Mouse (Mus musculus): ENCODE data around the gene Ccnq. TPM values are rescaled to one million over a fixed set of nuclear protein-coding genes. Genes with fewer than 3 reads are reported as not detected.
"Not testable (repeated sequence)": the region's sequence is repeated elsewhere in the genome, so short reads cannot be mapped to it uniquely, and the experiment has no call there.

Ccnq gene
- polyA plus RNA-seq, 1 experiment from 2014 or later: 41.0 TPM

GRCm38 (mm10) chr11:78754177-78754576, 2.6 kb upstream of the Ccnq start:
- H3K27ac ChIP-seq; H3K36me3 ChIP-seq; H3K9me3 ChIP-seq; ATAC-seq (ENCODE audit: low FRiP score, low read depth); H3K27me3 ChIP-seq; H3K9ac ChIP-seq; H3K4me3 ChIP-seq; H3K4me2 ChIP-seq (replicated peaks); H3K4me1 ChIP-seq: not testable (repeated sequence)
- 86% methylated on average over 1 of the region's 1 CpGs for WGBS

DNA sequence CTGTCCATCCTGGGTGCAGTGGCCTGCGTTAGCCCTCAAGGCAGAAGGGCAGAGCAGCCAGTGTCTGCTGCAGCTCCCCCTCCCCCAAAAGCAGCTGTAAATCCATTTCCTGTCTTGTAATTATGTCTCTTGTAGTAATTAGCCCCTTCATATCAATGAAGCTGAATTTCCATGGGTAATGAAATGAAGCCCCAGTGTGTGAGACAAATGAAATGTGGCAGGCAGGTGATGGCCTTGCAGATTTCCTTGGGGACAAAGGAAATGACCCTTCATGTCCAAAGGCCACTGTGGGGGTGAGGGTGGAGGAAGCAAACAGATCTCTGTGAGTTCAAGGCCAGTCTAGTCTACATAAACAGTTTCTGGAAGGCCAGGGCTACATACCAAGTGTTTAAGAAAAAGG, 1.7 kb upstream of the Ccnq start:
- Histone ChIP-seq H3K36me3 (peaks cover 11% of the 10 kb centered on the region), H3K4me2 (replicated peaks) (no peak overlapping the region), H3K4me1 (peaks cover 6% of the 10 kb centered on the region), H3K9ac (no peak overlapping the region), H3K9me3 (no peaks in the 10 kb centered on the region), H3K4me3 (no peak overlapping the region), H3K27me3 (no peaks in the 10 kb centered on the region), H3K27ac (no peak overlapping the region)
- WGBS: 26% methylated on average over 1 of the region's 1 CpGs
- ATAC-seq (ENCODE audit: low FRiP score, low read depth): no peak

GRCm38 (mm10) chr11:78751843-78752203, 294 bp upstream of the Ccnq start:
- Histone ChIP-seq H3K4me3 (peak overlapping the region; percentile 70), H3K4me2 (replicated peaks) (peak overlapping the region; percentile 90), H3K4me1 (peaks cover 6% of the 10 kb centered on the region), H3K9ac (peak overlapping the region; percentile 76; the same call in 1 of the 2 replicates), H3K36me3 (peaks cover 11% of the 10 kb centered on the region), H3K9me3 (no peaks in the 10 kb centered on the region), H3K27me3 (no peaks in the 10 kb centered on the region), H3K27ac (no peak overlapping the region; the same call in 1 of the 2 replicates)
- WGBS: 12% methylated on average over 2 of the region's 2 CpGs
- ATAC-seq (ENCODE audit: low FRiP score, low read depth): 0 out of 2 replicates have a peak, but pooled peaks have one; percentile 8

DNA sequence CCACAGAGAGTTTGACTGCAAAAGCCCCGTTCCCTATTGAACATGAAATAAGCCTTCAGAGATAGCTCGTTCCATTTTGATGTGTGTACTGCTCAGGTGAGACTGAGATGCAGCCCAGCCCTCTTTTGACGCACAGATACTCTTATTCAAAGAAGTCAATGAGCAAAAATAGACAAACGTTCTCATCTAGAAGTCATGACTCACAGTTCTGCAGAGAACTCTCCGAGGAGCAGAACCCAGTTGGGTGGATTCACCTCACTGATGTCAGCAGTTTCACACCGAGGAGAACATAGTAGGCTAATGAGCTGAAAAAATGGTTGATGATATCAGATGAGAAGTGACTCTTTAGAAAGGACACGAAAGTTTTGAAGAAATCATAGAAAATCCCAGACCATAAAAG, 5.3 kb downstream of the Ccnq start:
- Histone ChIP-seq H3K36me3 (peaks cover 11% of the 10 kb centered on the region), H3K9me3 (no peaks in the 10 kb centered on the region), H3K4me3 (no peak overlapping the region), H3K27ac (no peak overlapping the region), H3K9ac (no peak overlapping the region), H3K27me3 (no peaks in the 10 kb centered on the region), H3K4me1 (peaks cover 6% of the 10 kb centered on the region), H3K4me2 (replicated peaks) (no peak overlapping the region)
- ATAC-seq (ENCODE audit: low FRiP score, low read depth): no peak
- WGBS: 86% methylated on average over 7 of the region's 7 CpGs

DNA sequence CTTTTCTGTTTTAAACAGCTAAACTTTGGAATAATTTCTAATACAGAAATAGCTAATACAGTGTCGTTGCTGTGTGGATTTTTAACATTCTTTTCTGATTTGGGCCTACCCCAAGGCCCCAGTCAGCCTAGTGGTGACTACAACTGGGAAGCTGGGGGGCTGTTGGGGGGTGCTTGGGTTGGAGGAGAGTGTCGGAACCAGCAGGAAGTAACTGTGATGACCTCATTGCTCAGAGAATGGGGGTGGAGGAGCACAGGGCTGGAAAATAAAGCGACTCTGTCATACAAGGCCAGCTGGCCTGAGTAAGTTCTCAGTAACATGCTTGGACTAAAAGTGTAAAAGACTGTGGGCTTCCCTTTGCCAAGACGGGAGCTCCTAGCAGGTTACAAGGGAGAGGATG, 6.1 kb downstream of the Ccnq start:
- Histone ChIP-seq H3K27ac (no peak overlapping the region), H3K4me2 (replicated peaks) (no peak overlapping the region), H3K4me1 (peaks cover under 1% of the 10 kb centered on the region), H3K9me3 (no peaks in the 10 kb centered on the region), H3K27me3 (no peaks in the 10 kb centered on the region), H3K4me3 (no peak overlapping the region), H3K36me3 (peaks cover 11% of the 10 kb centered on the region), H3K9ac (no peak overlapping the region)
- 56% methylated on average over 4 of the region's 4 CpGs for WGBS
- ATAC-seq (ENCODE audit: low FRiP score, low read depth): no peak

GRCm38 (mm10) chr11:78742461-78742860, 9.1 kb downstream of the Ccnq start:
- no peak overlapping the region for H3K4me2 ChIP-seq (replicated peaks)
- no peaks in the 10 kb centered on the region for H3K27me3 ChIP-seq
- no peak for ATAC-seq (ENCODE audit: low FRiP score, low read depth)
- H3K9me3 ChIP-seq: no peaks in the 10 kb centered on the region
- 83% methylated on average over 3 of the region's 3 CpGs for WGBS
- no peaks in the 10 kb centered on the region for H3K4me1 ChIP-seq
- no peak overlapping the region for H3K27ac ChIP-seq
- no peaks in the 10 kb centered on the region for H3K36me3 ChIP-seq
- H3K4me3 ChIP-seq: no peak overlapping the region
- no peak overlapping the region; the same call in 1 of the 2 replicates for H3K9ac ChIP-seq

- no peaks in the 10 kb centered on the region for H3K36me3 ChIP-seq
- no peaks in the 10 kb centered on the region for H3K4me1 ChIP-seq
- no peak for ATAC-seq (ENCODE audit: low FRiP score, low read depth)
- H3K27ac ChIP-seq: no peak overlapping the region
- 70% methylated on average over 7 of the region's 7 CpGs for WGBS
- no peaks in the 10 kb centered on the region for H3K9me3 ChIP-seq
- H3K27me3 ChIP-seq: no peaks in the 10 kb centered on the region
- no peak overlapping the region for H3K4me2 ChIP-seq (replicated peaks)
- H3K4me3 ChIP-seq: no peak overlapping the region
- no peak overlapping the region for H3K9ac ChIP-seq
Measured at GRCm38 (mm10) chr11:78741958-78742357, 9.6 kb downstream of the Ccnq start.

- H3K27me3 ChIP-seq: no peaks in the 10 kb centered on the region
Measured at GRCm38 (mm10) chr11:78739361-78739760, 12.2 kb downstream of the Ccnq start.

DNA sequence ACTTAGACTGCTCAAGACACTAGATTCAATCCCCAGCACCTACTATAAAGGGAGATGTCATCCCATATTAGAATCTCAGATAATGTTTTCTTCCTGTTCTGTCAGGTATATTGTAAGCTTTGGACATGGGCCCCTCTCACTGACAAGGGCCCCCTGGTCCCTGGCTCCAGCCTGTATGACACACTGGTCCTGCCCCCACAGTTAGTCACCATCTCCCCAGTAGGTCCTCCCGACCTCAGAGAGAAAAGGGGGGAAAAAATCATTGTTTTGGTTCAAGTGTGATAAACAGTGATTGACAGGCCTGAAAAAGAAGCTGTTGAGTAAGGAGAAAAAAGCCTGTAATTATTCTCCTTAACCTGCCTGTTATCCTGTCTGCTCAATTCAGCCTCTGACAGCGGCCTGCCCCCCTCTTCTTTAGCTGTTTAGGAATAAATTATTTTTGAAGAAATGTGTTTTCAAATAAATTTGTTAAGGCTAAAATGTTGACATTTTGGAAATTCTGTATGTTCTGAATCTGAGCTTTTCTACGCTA, 14.6 kb downstream of the Ccnq start:
- WGBS: 79% methylated on average over 3 of the region's 3 CpGs
- no peak overlapping the region for H3K9ac ChIP-seq
- H3K9me3 ChIP-seq: no peaks in the 10 kb centered on the region
- ATAC-seq (ENCODE audit: low FRiP score, low read depth): no peak
- H3K4me1 ChIP-seq: no peaks in the 10 kb centered on the region
- H3K27ac ChIP-seq: no peak overlapping the region
- no peaks in the 10 kb centered on the region for H3K36me3 ChIP-seq
- no peak overlapping the region for H3K4me2 ChIP-seq (replicated peaks)
- H3K4me3 ChIP-seq: no peak overlapping the region
- no peaks in the 10 kb centered on the region for H3K27me3 ChIP-seq

More at GRCm38 (mm10) chr11:78739361-78739760, 12.2 kb downstream of the Ccnq start:
- Histone ChIP-seq H3K36me3 (no peaks in the 10 kb centered on the region), H3K9me3 (no peaks in the 10 kb centered on the region), H3K4me2 (replicated peaks) (no peak overlapping the region), H3K4me1 (no peaks in the 10 kb centered on the region), H3K27ac (no peak overlapping the region), H3K4me3 (no peak overlapping the region), H3K9ac (no peak overlapping the region)
- no peak for ATAC-seq (ENCODE audit: low FRiP score, low read depth)

- Histone ChIP-seq H3K36me3 (no peaks in the 10 kb centered on the region), H3K4me2 (replicated peaks) (no peak overlapping the region), H3K4me1 (no peaks in the 10 kb centered on the region), H3K9ac (no peak overlapping the region), H3K9me3 (no peaks in the 10 kb centered on the region), H3K4me3 (no peak overlapping the region), H3K27me3 (no peaks in the 10 kb centered on the region), H3K27ac (no peak overlapping the region)
- WGBS: 94% methylated on average over 1 of the region's 1 CpGs
- no peak for ATAC-seq (ENCODE audit: low FRiP score, low read depth)
Measured at GRCm38 (mm10) chr11:78735168-78735567, 16.4 kb downstream of the Ccnq start.

DNA sequence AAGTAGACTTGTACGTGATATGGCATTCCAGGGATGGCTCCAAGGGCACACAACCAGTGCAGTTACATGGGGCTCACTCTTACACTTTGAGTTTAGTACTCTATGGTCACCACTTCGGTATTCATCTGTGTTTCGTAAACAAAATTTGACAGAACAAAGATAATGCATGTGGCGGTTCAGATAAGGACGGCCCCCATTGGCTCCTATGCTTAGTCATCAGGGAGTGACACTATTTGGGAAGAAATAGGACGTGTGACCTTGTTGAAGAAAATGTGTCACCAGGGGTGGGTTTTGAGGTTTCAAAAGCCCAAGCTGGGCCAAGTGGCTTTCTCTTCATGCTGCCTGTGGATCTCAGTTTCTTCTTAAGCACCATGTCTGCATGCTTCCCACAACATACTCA, 18.9 kb downstream of the Ccnq start:
- Histone ChIP-seq H3K4me2 (replicated peaks) (no peak overlapping the region), H3K27ac (no peak overlapping the region), H3K4me1 (no peaks in the 10 kb centered on the region), H3K9me3 (no peaks in the 10 kb centered on the region), H3K9ac (no peak overlapping the region), H3K36me3 (no peaks in the 10 kb centered on the region), H3K4me3 (no peak overlapping the region), H3K27me3 (no peaks in the 10 kb centered on the region)
- ATAC-seq (ENCODE audit: low FRiP score, low read depth): no peak
- WGBS: 84% methylated on average over 6 of the region's 6 CpGs

DNA sequence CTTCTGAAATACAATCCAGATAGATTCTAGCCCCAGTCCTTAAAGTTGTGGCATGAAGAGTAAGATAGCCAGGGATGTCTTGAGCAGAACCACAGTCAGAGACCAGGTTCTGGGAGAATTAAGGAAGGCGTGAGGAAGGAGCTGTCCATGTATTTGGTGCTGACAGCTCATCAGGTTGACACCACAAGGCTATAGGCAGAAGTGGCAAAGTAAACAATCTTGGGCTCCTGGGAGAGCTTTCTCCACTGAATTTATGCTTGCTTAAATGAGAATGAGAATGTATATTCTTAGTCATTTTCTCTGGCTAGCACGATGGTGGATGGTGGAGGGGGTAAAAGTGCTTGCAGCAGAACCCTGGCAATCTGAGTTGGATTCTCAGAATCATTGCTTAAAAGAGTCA, 20.6 kb downstream of the Ccnq start:
- Histone ChIP-seq H3K9ac (no peak overlapping the region), H3K27ac (no peak overlapping the region), H3K4me1 (no peaks in the 10 kb centered on the region), H3K4me3 (no peak overlapping the region), H3K27me3 (no peaks in the 10 kb centered on the region), H3K36me3 (no peaks in the 10 kb centered on the region), H3K4me2 (replicated peaks) (no peak overlapping the region), H3K9me3 (no peaks in the 10 kb centered on the region)
- ATAC-seq (ENCODE audit: low FRiP score, low read depth): no peak
- WGBS: 18% methylated on average over 2 of the region's 2 CpGs

GRCm38 (mm10) chr11:78728041-78728440, 23.5 kb downstream of the Ccnq start:
- H3K36me3 ChIP-seq: no peaks in the 10 kb centered on the region
- WGBS: 79% methylated on average over 4 of the region's 4 CpGs
- H3K9me3 ChIP-seq: no peaks in the 10 kb centered on the region
- no peak for ATAC-seq (ENCODE audit: low FRiP score, low read depth)
- H3K27me3 ChIP-seq: no peaks in the 10 kb centered on the region
- no peak overlapping the region for H3K27ac ChIP-seq
- H3K4me3 ChIP-seq: no peak overlapping the region
- H3K4me2 ChIP-seq (replicated peaks): no peak overlapping the region
- no peaks in the 10 kb centered on the region for H3K4me1 ChIP-seq
- no peak overlapping the region for H3K9ac ChIP-seq
